Mouse (Mus musculus) C2C12 (cell line): ENCODE data around the gene Ptcra.

ENCODE experiments used
- CEBPB ChIP-seq: IDR thresholded peaks from one replicate; pipeline ENCODE4 v1.6.1; 2011; ENCODE audit warnings: low read depth, mild to moderate bottlenecking, control low read depth, moderate library complexity
- CTCF ChIP-seq: IDR thresholded peaks from one replicate; pipeline ENCODE4 v1.5.1; 2011; ENCODE audit not compliant: control insufficient read depth, insufficient read depth, insufficient read length
- FOSL1 ChIP-seq: IDR thresholded peaks from one replicate; pipeline ENCODE4 v1.8.0; 2011; ENCODE audit warnings: mild to moderate bottlenecking, low read length; ENCODE audit not compliant: poor library complexity, insufficient read depth, severe bottlenecking
- MAX ChIP-seq: IDR thresholded peaks from one replicate; pipeline ENCODE4 v1.6.1; 2011; ENCODE audit warnings: mild to moderate bottlenecking, control low read depth
- MYOG ChIP-seq: IDR thresholded peaks from one replicate; pipeline ENCODE4 v1.6.1; 2011; ENCODE audit not compliant: control insufficient read depth, insufficient read length; ENCODE audit errors: extremely low read depth
- USF1 ChIP-seq: IDR thresholded peaks from one replicate; pipeline ENCODE4 v1.6.1; 2011; ENCODE audit warnings: low read depth, mild to moderate bottlenecking, control low read depth, moderate library complexity

DNA sequence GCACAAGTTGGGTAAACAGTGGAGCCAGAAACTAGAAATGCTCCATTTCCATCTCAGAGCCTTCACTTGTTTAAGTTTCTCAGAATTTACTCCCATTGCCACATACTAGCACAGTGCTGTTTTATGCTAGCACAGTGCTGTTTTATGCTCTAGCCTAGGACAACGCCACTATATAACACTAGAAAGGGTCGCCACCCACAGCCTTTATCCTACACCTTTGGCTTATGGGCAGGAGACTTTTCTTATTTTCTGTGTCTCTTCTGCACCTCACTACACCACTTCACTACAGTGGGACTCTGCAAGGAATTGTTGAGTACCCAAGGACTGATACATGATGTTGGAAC is 19.7 kb upstream of the Ptcra start:
- TF ChIP-seq CTCF: no peak
- TF ChIP-seq USF1: no peak
- TF ChIP-seq MAX: no peak
- TF ChIP-seq FOSL1: no peak
- TF ChIP-seq MYOG: no peak
- TF ChIP-seq CEBPB: no peak
